Mouse (Mus musculus) bone marrow macrophage, adult 2 months (primary cell): Measurements from ENCODE around the gene Trim56. TPM values are rescaled to one million over a fixed set of nuclear protein-coding genes. Genes with fewer than 3 reads are reported as not detected.

Experiments
- H3K27ac ChIP-seq: 2 replicates; pipeline ENCODE4 v1.5.1; 2012; ENCODE audit warnings: low read depth, low read length; ENCODE audit not compliant: insufficient read depth
- H3K4me1 ChIP-seq: 2 replicates; pipeline ENCODE4 v1.6.1; 2012; ENCODE audit warnings: low read length; ENCODE audit not compliant: control insufficient read depth, insufficient read depth
- H3K4me3 ChIP-seq: 2 replicates; pipeline ENCODE4 v1.5.1; 2012; ENCODE audit warnings: mild to moderate bottlenecking, low read length, moderate library complexity; ENCODE audit not compliant: insufficient read depth
- CTCF ChIP-seq: IDR thresholded peaks from 2 replicates; pipeline ENCODE4 v1.5.1; 2012; ENCODE audit warnings: low read depth, mild to moderate bottlenecking, low read length, moderate library complexity
- POLR2A ChIP-seq: IDR thresholded peaks from 2 replicates; pipeline ENCODE4 v1.6.1; 2012; ENCODE audit warnings: mild to moderate bottlenecking, low read depth, low read length, borderline replicate concordance
- polyA plus RNA-seq: library from polyadenylated mRNA; stranded (reverse); fragments of >200 nt; gene quantifications from 2 replicates; pipeline ENCODE4 v1.2.4, GENCODE M21; 2012; ENCODE audit not compliant: missing spikeins, insufficient read depth, insufficient read length

The Trim56 gene
- polyA plus RNA-seq, 1 experiment, result 18.9 TPM

DNA sequence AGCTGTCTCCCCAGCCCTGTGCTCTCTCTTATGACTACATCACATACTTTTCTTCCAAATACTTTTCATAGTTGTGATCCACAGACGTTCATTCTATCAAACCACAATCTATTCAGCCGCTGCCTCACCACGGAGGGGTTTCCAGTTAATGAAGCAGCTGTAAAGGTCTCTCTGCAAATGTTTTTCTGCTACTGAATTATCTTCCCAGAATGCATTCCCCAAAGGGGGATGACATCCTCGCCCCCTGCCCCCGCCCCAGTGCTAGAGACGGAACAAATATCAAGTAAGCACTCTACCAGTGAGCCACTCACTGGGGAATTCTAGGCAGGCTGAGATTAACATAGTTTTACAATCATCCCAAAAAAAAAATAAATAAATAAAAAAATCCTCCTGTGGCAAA, 7.9 kb downstream of the Trim56 start:
- Histone ChIP-seq H3K4me1 (peaks cover 10% of the 10 kb centered on the region), H3K27ac (no peak overlapping the region), H3K4me3 (no peak overlapping the region)
- TF ChIP-seq CTCF (no peak), POLR2A (no peak)

- Histone ChIP-seq H3K27ac (no peak overlapping the region), H3K4me1 (peaks cover 14% of the 10 kb centered on the region), H3K4me3 (no peak overlapping the region)
- TF ChIP-seq CTCF, result no peak
- no peak for TF ChIP-seq POLR2A
Measured at GRCm38 (mm10) chr5:137107670-137108069, 8.3 kb downstream of the Trim56 start.

DNA sequence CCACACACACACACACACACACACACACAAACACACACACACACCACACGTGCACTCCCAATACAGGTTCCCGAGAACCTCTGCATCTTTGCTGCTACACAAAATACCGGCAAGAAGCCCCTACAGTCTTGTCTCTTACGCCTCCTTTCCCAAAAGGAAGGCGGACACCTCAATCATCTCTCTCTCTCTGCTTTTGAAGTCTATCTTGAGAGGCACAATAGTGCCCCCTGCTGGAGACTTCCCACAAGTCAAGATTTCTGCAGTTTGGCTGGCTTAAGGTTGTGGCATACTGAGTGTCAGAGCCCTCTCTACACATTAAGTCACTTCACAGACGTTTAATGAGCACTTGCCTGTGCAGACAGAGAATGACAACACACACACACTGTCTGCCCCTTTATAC, 9.0 kb downstream of the Trim56 start:
- no peak overlapping the region for H3K27ac ChIP-seq

DNA sequence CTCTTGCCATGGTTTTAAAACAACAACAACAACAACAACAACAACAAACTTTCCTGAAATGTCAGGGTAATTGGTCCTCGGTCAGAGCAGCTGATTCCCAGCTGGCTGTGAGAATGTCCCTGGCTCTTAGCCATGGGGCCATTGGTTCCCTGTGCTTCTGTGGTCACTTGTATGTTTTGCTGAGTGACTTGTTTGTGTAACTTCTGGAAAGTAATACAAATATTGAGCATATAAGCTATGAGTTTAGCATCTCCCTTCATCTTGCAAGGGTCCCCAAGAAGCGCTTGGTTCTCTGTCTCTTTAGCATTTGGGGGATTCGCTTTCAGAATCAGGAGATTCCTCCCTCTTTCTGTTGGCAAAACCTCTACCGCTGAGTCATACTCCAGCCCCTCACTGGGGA, 9.6 kb downstream of the Trim56 start:
- H3K4me1 ChIP-seq, result peaks cover 15% of the 10 kb centered on the region
- H3K27ac ChIP-seq, result no peak overlapping the region
- TF ChIP-seq POLR2A (no peak), CTCF (no peak)
- no peak overlapping the region for H3K4me3 ChIP-seq

More for the DNA sequence above, 9.0 kb downstream of the Trim56 start:
- peaks cover 15% of the 10 kb centered on the region for H3K4me1 ChIP-seq
- TF ChIP-seq CTCF (no peak), POLR2A (no peak)
- no peak overlapping the region for H3K4me3 ChIP-seq

GRCm38 (mm10) chr5:137103969-137104368, 12.0 kb downstream of the Trim56 start:
- Histone ChIP-seq H3K4me1 (peaks cover 15% of the 10 kb centered on the region), H3K4me3 (no peak overlapping the region), H3K27ac (no peak overlapping the region)
- TF ChIP-seq POLR2A (no peak), CTCF (no peak)

DNA sequence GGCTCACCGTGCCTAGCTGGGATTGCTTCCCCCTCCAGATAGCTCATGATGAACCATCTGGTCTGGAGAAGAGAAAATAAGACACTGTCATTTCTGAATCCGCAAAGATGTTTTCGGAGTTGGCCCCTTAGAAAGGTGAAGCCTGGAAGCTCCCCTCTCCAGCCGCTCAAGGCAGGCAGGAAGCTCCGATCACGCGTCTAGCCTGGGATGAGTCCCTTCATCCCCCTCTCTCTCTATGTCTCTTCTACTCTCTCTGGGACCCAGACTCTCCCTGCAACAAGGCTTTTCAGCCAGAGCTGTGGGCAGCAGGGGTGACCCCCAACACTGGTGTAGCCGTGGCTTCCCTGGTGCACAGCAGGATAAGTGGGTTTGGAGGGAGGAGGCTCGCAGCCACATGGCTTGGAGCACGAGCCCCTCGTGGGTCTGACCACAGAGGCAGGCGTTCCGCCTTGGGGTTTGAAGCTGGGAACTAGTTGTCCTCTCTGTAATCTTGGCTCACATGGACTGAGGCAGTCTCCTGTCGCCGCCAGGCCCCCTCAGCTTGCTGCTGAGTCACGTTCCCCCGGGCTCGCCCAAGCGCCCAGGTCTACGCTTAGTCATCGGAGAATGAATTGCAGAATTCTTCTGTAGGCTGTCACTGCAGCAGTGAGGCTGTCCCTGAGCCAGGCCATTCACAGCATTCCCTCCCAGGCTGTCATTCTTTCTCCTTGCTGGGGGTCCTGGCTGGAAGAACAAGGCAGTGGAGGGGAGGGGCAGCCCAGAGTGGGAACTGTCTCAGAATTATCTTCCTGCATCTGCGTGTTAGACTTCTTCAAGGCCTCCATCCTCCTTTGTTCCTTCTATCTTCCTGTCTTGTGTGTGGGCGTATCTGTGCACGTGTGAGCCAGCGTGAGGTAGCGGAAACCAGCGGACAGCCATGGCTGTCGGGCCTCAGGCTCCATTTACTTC, 13.2 kb downstream of the Trim56 start:
- Histone ChIP-seq H3K4me1 (peaks cover 15% of the 10 kb centered on the region), H3K27ac (no peak overlapping the region), H3K4me3 (no peak overlapping the region)
- no peak for TF ChIP-seq CTCF
- TF ChIP-seq POLR2A, result no peak

DNA sequence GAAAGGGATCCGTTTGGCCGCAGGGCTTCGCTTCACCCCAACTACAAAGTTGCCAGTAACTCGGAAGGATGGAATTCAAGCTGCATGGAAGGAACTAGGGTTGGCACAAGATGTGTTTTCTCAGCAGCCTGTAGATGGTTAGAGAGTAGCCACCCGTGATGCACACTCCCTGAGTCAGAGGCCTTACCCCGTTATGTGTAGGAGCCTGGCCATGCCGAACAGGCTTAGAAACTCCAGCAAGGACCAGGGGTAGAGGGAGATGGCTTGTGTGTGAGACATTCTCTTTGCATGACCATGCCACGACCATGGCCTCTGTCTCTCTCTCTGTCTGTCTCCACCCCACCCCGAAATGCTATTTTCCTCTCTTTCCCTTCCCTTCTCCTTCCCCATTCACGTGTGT, 13.9 kb downstream of the Trim56 start:
- no peak for TF ChIP-seq POLR2A
- TF ChIP-seq CTCF, result no peak
- no peak overlapping the region for H3K27ac ChIP-seq
- H3K4me3 ChIP-seq, result no peak overlapping the region
- peaks cover 15% of the 10 kb centered on the region for H3K4me1 ChIP-seq

DNA sequence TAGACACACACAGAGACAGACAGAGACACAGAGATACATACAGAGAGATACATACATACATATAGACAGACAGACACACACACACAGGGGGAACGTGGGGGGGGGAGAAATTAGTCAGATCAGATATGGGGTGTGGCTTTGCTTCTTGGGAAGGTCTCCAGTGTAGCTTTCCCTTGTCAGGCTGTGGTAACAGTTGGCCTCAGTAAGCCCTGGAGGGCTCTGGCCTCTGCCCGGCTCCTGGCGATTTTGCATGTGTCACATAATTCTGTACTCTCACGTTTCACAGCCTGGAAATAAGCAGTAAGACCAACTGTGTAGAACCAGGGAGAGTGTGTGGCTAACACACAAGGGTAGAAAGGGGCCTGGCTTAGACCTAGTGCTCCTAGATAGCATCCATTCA, 15.3 kb downstream of the Trim56 start:
- TF ChIP-seq CTCF (no peak), POLR2A (no peak)
- peaks cover 15% of the 10 kb centered on the region for H3K4me1 ChIP-seq

DNA sequence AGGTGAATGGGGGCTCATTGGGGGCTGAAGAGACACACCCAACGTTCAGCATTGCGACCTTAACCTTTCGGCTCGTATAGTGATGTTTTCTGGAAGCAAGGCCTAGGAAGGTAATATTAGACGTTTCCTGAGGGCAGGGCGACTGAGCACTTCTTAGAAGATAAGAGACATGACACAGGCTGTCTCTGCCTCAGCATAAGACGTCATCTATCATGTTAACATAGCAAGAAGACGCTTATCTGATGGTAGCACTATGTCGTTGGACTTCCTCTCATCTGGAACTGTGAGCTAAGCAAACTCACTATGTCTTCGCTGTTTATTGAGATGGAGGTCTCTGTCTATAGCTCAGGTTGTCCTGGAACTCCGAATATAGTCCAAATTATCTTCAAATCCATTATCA, 17.6 kb downstream of the Trim56 start:
- H3K4me3 ChIP-seq, result no peak overlapping the region
- peaks cover 19% of the 10 kb centered on the region for H3K4me1 ChIP-seq
- no peak overlapping the region for H3K27ac ChIP-seq
- TF ChIP-seq POLR2A, result no peak
- no peak for TF ChIP-seq CTCF

More for the DNA sequence above, 15.3 kb downstream of the Trim56 start:
- Histone ChIP-seq H3K27ac (no peak overlapping the region), H3K4me3 (no peak overlapping the region)

- no peak overlapping the region for H3K4me3 ChIP-seq
- H3K4me1 ChIP-seq, result peaks cover 12% of the 10 kb centered on the region
- no peak overlapping the region for H3K27ac ChIP-seq
- TF ChIP-seq CTCF (no peak), POLR2A (no peak)
Measured at GRCm38 (mm10) chr5:137096037-137096436, 20.0 kb downstream of the Trim56 start.
